Mouse (Mus musculus) erythroblast, embryonic 14.5 days (primary cell): ENCODE measurements around the gene Pigz.

Source experiments
- GATA1 ChIP-seq: IDR thresholded peaks from 2 replicates; pipeline ENCODE4 v1.6.1; 2012; ENCODE audit warnings: low read length, inconsistent platforms, mixed read lengths
- TAL1 ChIP-seq: IDR thresholded peaks from 3 replicates; pipeline ENCODE4 v1.6.1; 2012; ENCODE audit warnings: low read length, inconsistent platforms, mixed read lengths

- no peak for TF ChIP-seq GATA1
- no peak for TF ChIP-seq TAL1
These were observed 14.7 kb downstream of the Pigz start, which contains the start of the genes 0610012G03Rik and Ncbp2 for GRCm38 (mm10) chr16:31948345-31948774.
